Mouse (Mus musculus) midbrain, embryonic 15.5 days (tissue): ENCODE data around the gene Myo5c. TPM values are rescaled to one million over a fixed set of nuclear protein-coding genes. Genes with fewer than 3 reads are reported as not detected.

ENCODE experiments used
- ATAC-seq: fragments of 200-750 bp; cut with Nextera tagmentation; replicated peaks from 2 replicates; pipeline ENCODE4 v1.8.0; 2017; ENCODE audit warnings: moderate TSS enrichment
- H3K27ac ChIP-seq: fragments of 300-500 bp; sonication (generic); 2 replicates; pipeline ENCODE4 v1.5.1; 2015; ENCODE audit warnings: mild to moderate bottlenecking, inconsistent platforms
- H3K27me3 ChIP-seq: fragments of 300-500 bp; sonication (generic); replicated peaks from 2 replicates; pipeline ENCODE4 v1.6.1; 2015; ENCODE audit warnings: inconsistent platforms
- H3K36me3 ChIP-seq: fragments of 300-500 bp; sonication (generic); replicated peaks from 2 replicates; pipeline ENCODE4 v1.6.1; 2015; ENCODE audit warnings: inconsistent platforms
- H3K4me1 ChIP-seq: fragments of 300-500 bp; sonication (generic); 2 replicates; pipeline ENCODE4 v1.6.1; 2015; ENCODE audit warnings: inconsistent platforms
- H3K4me2 ChIP-seq: fragments of 300-500 bp; sonication (generic); 2 replicates; pipeline ENCODE4 v1.6.1; 2015; ENCODE audit warnings: inconsistent platforms, mild to moderate bottlenecking, moderate library complexity
- H3K4me3 ChIP-seq: fragments of 300-500 bp; sonication (generic); 2 replicates; pipeline ENCODE4 v1.5.1; 2015; ENCODE audit warnings: mild to moderate bottlenecking, inconsistent platforms
- H3K9ac ChIP-seq: fragments of 300-500 bp; sonication (generic); 2 replicates; pipeline ENCODE4 v1.6.1; 2015; ENCODE audit warnings: mild to moderate bottlenecking, inconsistent platforms
- H3K9me3 ChIP-seq: fragments of 300-500 bp; sonication (generic); 2 replicates; pipeline ENCODE4 v1.6.1; 2016; ENCODE audit warnings: inconsistent platforms
- WGBS: fragments of 180-500 bp; shearing (Covaris S2); methylation state at CpG from one replicate; pipeline ENCODE4 v1.1.7; 2015; ENCODE audit warnings: mixed read lengths; 5-methylcytosine and 5-hydroxymethylcytosine counted together
- polyA plus RNA-seq: library from polyadenylated mRNA; unstranded; fragments of >200 nt; fragmentation: Nextera tagmentation; extraction: Ambion mirVana; gene quantifications from 2 replicates; pipeline ENCODE4 v1.2.1, GENCODE M21; 2015

Gene Myo5c
- polyA plus RNA-seq, 1 experiment from 2014 or later: 0.56 TPM

GRCm38 (mm10) chr9:75314517-75315105, 82.8 kb downstream of the Myo5c start:
- peaks cover 22% of the 10 kb centered on the region for H3K4me1 ChIP-seq
- 3% methylated on average over 22 of the region's 22 CpGs for WGBS

GRCm38 (mm10) chr9:75315238-75315637, 83.4 kb downstream of the Myo5c start:
- Histone ChIP-seq H3K4me3 (peak overlapping the region; percentile 72), H3K27me3 (no peaks in the 10 kb centered on the region), H3K36me3 (no peaks in the 10 kb centered on the region), H3K4me1 (peaks cover 22% of the 10 kb centered on the region), H3K27ac (no peak overlapping the region), H3K9ac (no peak overlapping the region; the same call in 1 of the 2 replicates), H3K9me3 (no peaks in the 10 kb centered on the region), H3K4me2 (peak overlapping the region; percentile 76)
- ATAC-seq: no peak
- 66% methylated on average over 3 of the region's 3 CpGs for WGBS

More at GRCm38 (mm10) chr9:75314517-75315105, 82.8 kb downstream of the Myo5c start:
- H3K9ac ChIP-seq: peak overlapping the region; percentile 82
- H3K4me3 ChIP-seq: peak overlapping the region; percentile 72
- no peaks in the 10 kb centered on the region for H3K9me3 ChIP-seq
- peak overlapping the region; percentile 76 for H3K4me2 ChIP-seq
- H3K27ac ChIP-seq: peak overlapping the region; percentile 85
- H3K27me3 ChIP-seq: no peaks in the 10 kb centered on the region
- ATAC-seq: peak; percentile 40
- no peaks in the 10 kb centered on the region for H3K36me3 ChIP-seq

- peaks cover 22% of the 10 kb centered on the region for H3K4me1 ChIP-seq
- H3K27me3 ChIP-seq: no peaks in the 10 kb centered on the region
- H3K4me3 ChIP-seq: no peak overlapping the region
- H3K36me3 ChIP-seq: no peaks in the 10 kb centered on the region
- no peak overlapping the region for H3K9ac ChIP-seq
- H3K9me3 ChIP-seq: no peaks in the 10 kb centered on the region
- no peak overlapping the region for H3K27ac ChIP-seq
- no peak overlapping the region for H3K4me2 ChIP-seq
- no peak for ATAC-seq
- 95% methylated on average over 6 of the region's 6 CpGs for WGBS
Observed at GRCm38 (mm10) chr9:75316771-75317170, 85.0 kb downstream of the Myo5c start.

DNA sequence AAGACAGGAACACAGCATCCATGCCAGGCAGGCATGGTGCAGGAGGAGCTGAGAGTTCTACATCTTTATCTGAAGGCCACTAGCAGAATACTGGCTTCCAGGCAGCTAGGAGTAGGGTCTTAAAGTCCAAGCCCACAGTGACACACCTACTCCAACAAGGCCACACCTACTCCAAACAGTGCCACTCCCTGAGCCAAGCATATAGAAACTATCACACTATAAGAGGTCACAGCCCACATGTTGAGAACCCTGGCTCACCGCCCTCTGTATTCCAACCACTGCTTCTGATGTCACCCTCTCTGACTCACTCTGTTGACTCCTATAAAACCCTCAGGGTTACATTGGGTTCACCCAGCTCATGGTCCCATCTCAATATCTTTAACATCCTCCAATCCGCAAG, 86.4 kb downstream of the Myo5c start:
- H3K9ac ChIP-seq: no peak overlapping the region
- no peaks in the 10 kb centered on the region for H3K9me3 ChIP-seq
- WGBS: 99% methylated on average over 2 of the region's 2 CpGs
- H3K36me3 ChIP-seq: no peaks in the 10 kb centered on the region
- no peak for ATAC-seq
- no peaks in the 10 kb centered on the region for H3K27me3 ChIP-seq
- H3K27ac ChIP-seq: no peak overlapping the region
- H3K4me2 ChIP-seq: no peak overlapping the region
- no peak overlapping the region for H3K4me3 ChIP-seq
- peaks cover 19% of the 10 kb centered on the region for H3K4me1 ChIP-seq

- Histone ChIP-seq H3K27me3 (no peaks in the 10 kb centered on the region), H3K4me3 (no peak overlapping the region), H3K4me1 (peaks cover 14% of the 10 kb centered on the region), H3K9me3 (no peaks in the 10 kb centered on the region), H3K27ac (peak overlapping the region; percentile 46), H3K36me3 (no peaks in the 10 kb centered on the region), H3K4me2 (no peak overlapping the region), H3K9ac (no peak overlapping the region)
- 75% methylated on average over 3 of the region's 3 CpGs for WGBS
- ATAC-seq: no peak
Observed at GRCm38 (mm10) chr9:75319365-75319764, 87.5 kb downstream of the Myo5c start.

GRCm38 (mm10) chr9:75322099-75322885, 90.5 kb downstream of the Myo5c start:
- H3K4me3 ChIP-seq: no peak overlapping the region
- H3K36me3 ChIP-seq: no peaks in the 10 kb centered on the region
- no peak overlapping the region for H3K4me2 ChIP-seq
- H3K27me3 ChIP-seq: no peaks in the 10 kb centered on the region
- no peak overlapping the region for H3K27ac ChIP-seq
- H3K4me1 ChIP-seq: no peaks in the 10 kb centered on the region
- 86% methylated on average over 13 of the region's 13 CpGs for WGBS
- ATAC-seq: no peak
- no peak overlapping the region for H3K9ac ChIP-seq
- H3K9me3 ChIP-seq: no peaks in the 10 kb centered on the region

GRCm38 (mm10) chr9:75328047-75328446, 96.2 kb downstream of the Myo5c start:
- H3K36me3 ChIP-seq: peaks cover 10% of the 10 kb centered on the region; the same call in 1 of the 2 replicates
- 98% methylated on average over 3 of the region's 3 CpGs for WGBS

DNA sequence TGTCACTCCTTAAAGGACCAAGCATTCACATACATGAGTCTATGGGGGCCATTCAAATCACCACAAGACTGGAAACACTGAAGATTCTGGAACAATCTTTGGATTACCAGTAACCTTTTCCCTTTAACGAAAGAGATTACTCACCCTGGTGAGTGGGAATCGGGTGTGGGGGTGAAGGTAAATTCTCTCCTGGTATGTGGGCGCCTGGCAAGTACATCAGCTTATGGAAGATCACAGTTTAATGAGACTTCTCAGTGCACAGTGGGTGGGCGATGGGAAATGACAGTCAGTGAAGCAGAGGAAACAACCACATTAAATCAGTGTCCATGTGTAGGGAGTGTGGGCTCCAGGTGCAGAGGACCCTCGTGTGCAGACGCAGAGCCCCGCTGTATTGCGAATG, 99.0 kb downstream of the Myo5c start:
- Histone ChIP-seq H3K36me3 (peaks cover 16% of the 10 kb centered on the region), H3K9ac (no peak overlapping the region), H3K4me3 (no peak overlapping the region), H3K27me3 (no peaks in the 10 kb centered on the region), H3K9me3 (no peaks in the 10 kb centered on the region), H3K4me2 (no peak overlapping the region), H3K27ac (no peak overlapping the region), H3K4me1 (no peaks in the 10 kb centered on the region)
- WGBS: 87% methylated on average over 8 of the region's 8 CpGs
- ATAC-seq: no peak

More at GRCm38 (mm10) chr9:75328047-75328446, 96.2 kb downstream of the Myo5c start:
- no peak for ATAC-seq
- H3K27me3 ChIP-seq: no peaks in the 10 kb centered on the region
- H3K4me1 ChIP-seq: no peaks in the 10 kb centered on the region
- H3K9ac ChIP-seq: no peak overlapping the region
- no peak overlapping the region for H3K4me2 ChIP-seq
- H3K4me3 ChIP-seq: no peak overlapping the region
- no peak overlapping the region for H3K27ac ChIP-seq
- no peaks in the 10 kb centered on the region for H3K9me3 ChIP-seq

DNA sequence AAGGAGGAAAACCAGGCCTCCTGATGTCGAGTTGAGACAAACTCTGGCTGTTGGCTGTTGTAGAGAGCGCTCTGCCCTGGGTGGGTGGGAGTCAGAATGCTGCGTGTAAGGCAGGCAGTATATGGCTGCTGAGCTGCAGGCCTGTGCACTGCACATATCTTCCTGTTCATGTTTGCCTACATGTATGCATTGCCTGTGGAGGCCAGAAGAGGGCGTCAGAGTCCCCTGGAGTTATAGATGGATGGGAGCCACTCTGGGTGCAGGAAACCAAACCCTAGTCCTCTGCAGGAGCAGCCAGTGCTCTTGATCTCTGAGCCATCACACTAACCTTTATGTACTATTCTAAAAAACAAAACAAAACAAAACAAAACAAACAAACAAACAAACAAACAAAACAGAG, 102.6 kb downstream of the Myo5c start:
- Histone ChIP-seq H3K4me1 (no peaks in the 10 kb centered on the region), H3K27ac (no peak overlapping the region), H3K27me3 (no peaks in the 10 kb centered on the region), H3K36me3 (peaks cover 33% of the 10 kb centered on the region), H3K4me3 (no peak overlapping the region), H3K9ac (no peak overlapping the region), H3K4me2 (no peak overlapping the region), H3K9me3 (no peaks in the 10 kb centered on the region)
- WGBS: 83% methylated on average over 4 of the region's 4 CpGs
- no peak for ATAC-seq

- Histone ChIP-seq H3K4me2 (no peak overlapping the region), H3K9ac (no peak overlapping the region), H3K27ac (no peak overlapping the region), H3K4me3 (no peak overlapping the region), H3K36me3 (peaks cover 43% of the 10 kb centered on the region), H3K4me1 (no peaks in the 10 kb centered on the region), H3K9me3 (no peaks in the 10 kb centered on the region), H3K27me3 (no peaks in the 10 kb centered on the region)
- no peak for ATAC-seq
- 92% methylated on average over 6 of the region's 6 CpGs for WGBS
Observed at GRCm38 (mm10) chr9:75338016-75338415, 106.2 kb downstream of the Myo5c start.

GRCm38 (mm10) chr9:75342433-75342832, 110.6 kb downstream of the Myo5c start:
- Histone ChIP-seq H3K4me3 (no peak overlapping the region), H3K4me1 (no peaks in the 10 kb centered on the region), H3K9ac (no peak overlapping the region), H3K4me2 (no peak overlapping the region), H3K27me3 (no peaks in the 10 kb centered on the region), H3K9me3 (no peaks in the 10 kb centered on the region), H3K27ac (no peak overlapping the region), H3K36me3 (peaks cover 38% of the 10 kb centered on the region)
- no peak for ATAC-seq
- WGBS: 92% methylated on average over 4 of the region's 4 CpGs

- Histone ChIP-seq H3K4me3 (no peak within 1 kb of the TSS), H3K27ac (no peak within 1 kb of the TSS), H3K36me3 (peaks cover 9% of the 10 kb centered on the region; the same call in 1 of the 2 replicates), H3K27me3 (no peaks in the 10 kb centered on the region), H3K4me1 (no peaks in the 10 kb centered on the region), H3K9ac (no peak within 1 kb of the TSS), H3K4me2 (no peak within 1 kb of the TSS), H3K9me3 (no peaks in the 10 kb centered on the region)
- no peak for ATAC-seq
- WGBS: 94% methylated on average over 5 of the region's 5 CpGs
Observed at GRCm38 (mm10) chr9:75347458-75347857, 115.6 kb downstream of the Myo5c start, which contains the start of gene Bcl2l10. Gene Bcl2l10, plus strand, starts transcription at chr9:75347758.
